Mouse (Mus musculus) embryo, embryonic 10 days (tissue): ENCODE data around the gene Atox1.
A peak's percentile ranks its signal among the peaks of the same experiment; 100 is the strongest.

ENCODE experiments used
- DNase-seq: peaks from one replicate; pipeline ENCODE4 v3.0.0-alpha.2; 2015; ENCODE audit warnings: low spot score

Atox1 gene

DNA sequence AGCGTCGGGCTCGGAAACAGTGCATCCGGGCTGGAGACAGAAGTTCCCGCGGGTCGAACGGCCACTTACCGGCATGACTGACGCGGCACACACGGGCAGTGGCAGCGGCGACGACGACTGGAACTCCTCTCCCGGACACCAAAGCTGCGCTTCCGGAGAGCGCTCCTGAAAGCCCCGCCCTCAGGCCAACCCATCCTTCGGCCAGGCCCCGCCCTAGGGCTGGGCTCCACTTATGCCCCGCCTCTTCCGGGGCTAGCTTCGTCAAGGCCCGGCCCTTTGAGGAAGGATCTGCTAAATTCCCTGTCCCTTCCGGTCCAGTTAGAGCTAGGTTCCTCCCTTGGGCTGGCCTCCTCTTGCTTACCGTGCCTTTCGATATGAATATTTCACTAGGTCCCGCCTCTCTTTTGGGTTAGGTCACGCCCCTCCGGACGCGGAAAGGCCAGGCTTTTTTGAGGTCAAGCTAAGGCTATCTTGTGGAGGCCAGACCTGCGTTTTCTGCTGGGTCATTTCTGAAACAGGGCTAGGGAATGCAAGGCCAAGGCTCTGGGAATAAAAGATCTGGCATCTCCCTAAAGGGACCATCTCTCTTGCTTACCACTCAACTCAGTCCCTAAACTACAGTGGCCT is at the start of gene Atox1:
Atox1 (minus strand) TSS at position 221 of the 627 bp plus-strand sequence.
- peak; percentile 96 for DNase-seq

DNA sequence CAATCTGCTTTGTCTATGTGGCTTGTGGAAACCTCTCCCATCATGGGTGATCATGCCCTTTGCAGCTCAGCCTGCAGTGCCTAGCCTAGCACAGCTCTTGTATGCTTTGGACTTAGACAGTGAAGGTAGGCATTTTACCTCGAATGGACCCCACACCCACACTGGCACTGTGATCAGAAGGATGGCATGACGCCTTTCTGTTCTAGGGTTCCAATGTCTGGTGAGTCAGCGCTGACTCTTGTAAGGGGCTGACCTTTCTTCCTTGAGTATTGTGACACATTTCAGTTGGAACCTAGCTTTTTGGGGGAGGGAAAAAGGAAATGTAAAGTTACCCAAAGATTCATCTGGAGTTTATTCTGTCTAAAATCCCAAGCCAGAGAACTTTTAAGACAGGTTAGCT is 44.4 kb upstream of the Atox1 start:
- DNase-seq: no peak

- no peak for DNase-seq
These were observed 41.8 kb upstream of the Atox1 start for GRCm38 (mm10) chr11:55502886-55503285.

GRCm38 (mm10) chr11:55501955-55502531 is 41.0 kb upstream of the Atox1 start:
- DNase-seq: no peak

DNA sequence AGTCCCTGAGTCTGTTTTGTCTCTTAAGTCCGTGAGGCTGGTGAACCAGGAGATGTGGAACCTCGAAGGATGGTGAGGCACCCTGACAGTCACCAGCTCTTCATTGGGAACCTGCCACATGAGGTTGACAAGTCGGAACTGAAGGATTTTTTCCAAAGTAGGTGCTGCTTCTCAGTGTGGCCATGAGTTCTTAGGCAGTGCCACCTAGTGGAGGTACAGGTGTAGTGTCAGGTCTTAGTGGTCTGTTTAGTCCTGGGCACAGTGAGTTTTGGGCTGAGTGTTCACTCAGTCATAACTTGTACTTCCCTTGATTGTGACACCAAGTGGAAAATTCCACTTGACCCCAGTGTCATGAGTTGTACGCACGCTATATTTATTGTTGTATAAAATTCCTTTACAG is 36.8 kb upstream of the Atox1 start:
- DNase-seq: peak; percentile 77

DNA sequence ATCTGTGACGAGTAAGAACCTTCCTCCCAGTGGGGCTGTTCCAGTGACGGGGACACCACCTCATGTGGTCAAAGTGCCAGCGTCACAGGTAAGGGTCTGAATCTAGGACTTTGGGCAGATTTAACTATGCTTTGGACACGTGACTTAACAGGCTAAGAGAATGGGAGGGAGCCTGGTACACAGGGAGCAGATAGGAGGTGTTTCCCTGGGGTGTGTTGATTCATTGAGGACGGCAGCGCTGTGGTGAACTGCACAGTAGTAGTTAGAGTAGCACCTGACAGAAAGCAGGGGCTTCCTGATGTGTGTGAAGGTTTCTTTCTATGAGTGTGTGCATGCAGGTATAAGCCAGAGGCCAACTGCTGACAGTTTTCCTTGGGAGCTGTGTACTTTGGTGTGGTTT is 35.1 kb upstream of the Atox1 start:
- no peak for DNase-seq

DNA sequence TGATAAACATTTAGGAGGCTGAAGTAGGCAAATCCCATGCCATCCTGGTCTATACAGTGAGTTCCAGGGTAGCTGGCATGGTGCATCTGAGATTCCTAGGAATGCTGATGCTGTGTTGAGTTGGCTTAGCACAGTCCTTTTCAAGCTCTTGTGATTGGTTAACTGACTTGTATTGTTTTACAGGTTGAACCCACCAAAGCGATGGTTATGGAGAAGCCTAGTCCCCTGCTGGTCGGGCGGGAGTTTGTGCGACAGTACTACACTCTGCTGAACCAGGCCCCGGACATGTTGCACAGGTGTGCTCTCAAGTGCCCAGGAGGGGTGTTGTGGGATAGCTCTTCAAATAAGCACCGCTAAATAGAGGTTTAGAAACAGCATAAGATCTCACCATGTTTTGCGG is 24.4 kb upstream of the Atox1 start:
- no peak for DNase-seq

GRCm38 (mm10) chr11:55473219-55473618 is 12.2 kb upstream of the Atox1 start:
- no peak for DNase-seq

- DNase-seq: no peak
These were observed 10.4 kb upstream of the Atox1 start for GRCm38 (mm10) chr11:55471467-55471866.

GRCm38 (mm10) chr11:55470761-55471160 is 9.7 kb upstream of the Atox1 start:
- DNase-seq: no peak

- peak; percentile 26 for DNase-seq
These were observed 9.1 kb upstream of the Atox1 start for GRCm38 (mm10) chr11:55469923-55470691.

- DNase-seq: peak; percentile 99
These were observed 8.2 kb upstream of the Atox1 start, which contains the start of gene G3bp1 for GRCm38 (mm10) chr11:55469048-55469843. Gene G3bp1 (plus strand): TSS chr11:55469685.

- no peak for DNase-seq
These were observed 7.6 kb upstream of the Atox1 start for GRCm38 (mm10) chr11:55468611-55469047.

DNA sequence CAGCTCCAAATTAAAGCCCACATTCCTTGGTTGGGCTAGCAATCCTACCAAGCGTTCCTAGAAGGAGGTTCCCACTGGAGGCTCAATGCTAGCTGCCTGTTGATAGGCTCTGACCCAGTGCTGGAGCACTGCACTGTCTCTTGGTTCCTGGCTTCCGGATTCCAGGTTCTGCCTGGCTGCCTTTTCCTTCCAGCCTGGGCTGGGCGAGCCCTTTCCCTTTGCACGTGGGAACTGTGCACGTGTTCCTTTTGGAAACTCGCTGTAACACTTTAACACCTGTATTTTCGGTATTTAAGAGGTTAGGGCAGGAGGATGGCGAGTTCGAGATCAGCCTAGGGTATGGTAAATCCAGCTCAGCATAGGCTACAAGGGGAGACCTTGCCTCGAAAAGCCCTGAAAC is 7.0 kb upstream of the Atox1 start:
- no peak for DNase-seq

DNA sequence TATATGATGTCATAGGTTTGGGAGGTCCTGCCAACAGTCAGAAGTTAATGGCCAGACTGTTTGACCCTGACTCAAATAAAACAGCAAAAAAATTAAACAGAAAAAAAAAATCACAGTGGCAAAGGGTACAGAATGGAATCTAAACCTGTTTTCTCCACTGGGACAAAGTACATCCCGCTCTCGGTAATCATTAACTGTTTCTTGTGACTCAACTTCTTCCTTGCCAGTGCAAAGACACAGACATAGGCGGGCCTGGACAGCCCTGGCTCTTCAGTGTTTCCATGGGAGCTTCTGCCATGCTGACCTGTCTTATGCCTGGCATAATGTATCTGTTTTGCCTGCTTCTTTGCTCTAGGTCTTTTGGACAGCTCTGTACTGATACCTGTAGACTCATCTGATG is 4.1 kb upstream of the Atox1 start:
- DNase-seq: no peak

DNA sequence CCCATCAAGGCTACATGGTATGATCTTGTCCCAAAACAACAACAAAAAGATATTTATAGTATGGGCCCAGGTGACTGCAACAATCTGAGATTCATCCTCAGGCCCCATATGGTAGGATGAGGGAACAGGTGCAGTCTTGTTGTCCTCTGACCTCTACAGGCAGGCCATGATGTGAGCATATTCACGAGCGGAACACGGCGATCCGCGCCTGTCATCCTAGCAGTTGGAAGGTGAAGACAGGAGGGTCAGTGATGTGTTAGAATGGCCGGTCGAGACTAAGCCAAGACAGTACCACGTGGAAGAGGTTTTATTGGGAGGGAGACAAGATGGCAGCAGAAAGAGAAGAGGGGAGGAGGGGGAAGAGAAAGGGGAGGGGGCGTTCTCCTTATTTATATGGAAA is 3.7 kb upstream of the Atox1 start:
- no peak for DNase-seq

GRCm38 (mm10) chr11:55462149-55462548 is 1.1 kb upstream of the Atox1 start:
- no peak for DNase-seq

GRCm38 (mm10) chr11:55460559-55461018 is 450 bp downstream of the Atox1 start:
- no peak for DNase-seq

GRCm38 (mm10) chr11:55459850-55460558 is 1.0 kb downstream of the Atox1 start:
- DNase-seq: no peak

GRCm38 (mm10) chr11:55458501-55458900 is 2.5 kb downstream of the Atox1 start:
- DNase-seq: no peak

- no peak for DNase-seq
These were observed 5.9 kb downstream of the Atox1 start for GRCm38 (mm10) chr11:55455166-55455565.

DNA sequence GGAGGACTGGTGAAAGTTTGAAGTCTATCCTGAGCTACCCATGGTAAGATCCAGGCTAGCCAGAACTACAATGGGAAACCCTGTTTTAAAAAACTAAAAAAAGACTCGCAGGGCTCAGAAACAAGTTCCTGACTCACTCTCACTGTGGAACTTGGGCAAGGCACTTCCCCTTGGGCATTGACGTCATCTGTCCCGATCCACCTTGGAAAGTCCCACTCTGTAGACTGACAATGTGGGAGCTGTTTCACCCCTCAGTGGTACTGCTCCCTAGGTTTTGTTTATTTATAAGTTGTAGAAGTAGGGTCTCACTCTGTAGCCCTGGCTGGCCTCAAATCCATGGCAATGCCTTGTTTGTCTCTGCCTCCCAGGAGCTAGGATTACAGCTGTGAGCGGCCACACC is 7.4 kb downstream of the Atox1 start:
- DNase-seq: no peak
